Mouse (Mus musculus): ENCODE results near the gene Rpl18. TPM values are rescaled to one million over a fixed set of nuclear protein-coding genes. Genes with fewer than 3 reads are reported as not detected.

Gene Rpl18
- polyA plus RNA-seq, 1 experiment from 2014 or later = 1,005 TPM

Other genes starting within 250 kb of the Rpl18 start
- gene Bax, start 248.6 kb upstream of the Rpl18 start, polyA plus RNA-seq (2015; fragmentation: Nextera tagmentation; extraction: Ambion mirVana) = 135 and 136 TPM in 2 replicates
- 0.39 and 0.57 TPM in 2 replicates for gene Tulp2, start 233.6 kb upstream of the Rpl18 start, polyA plus RNA-seq (2015; fragmentation: Nextera tagmentation; extraction: Ambion mirVana)
- gene Gm45808, start 228.6 kb upstream of the Rpl18 start, polyA plus RNA-seq (2015; fragmentation: Nextera tagmentation; extraction: Ambion mirVana) = not detected in 2 replicates
- gene Dhdh, start 226.7 kb upstream of the Rpl18 start, polyA plus RNA-seq (2015; fragmentation: Nextera tagmentation; extraction: Ambion mirVana) = 3.6 and 3.7 TPM in 2 replicates
- 254 and 266 TPM in 2 replicates for gene Nucb1, start 205.1 kb upstream of the Rpl18 start, polyA plus RNA-seq (2015; fragmentation: Nextera tagmentation; extraction: Ambion mirVana)
- 22.4 and 29.0 TPM in 2 replicates for gene Ppp1r15a, start 189.2 kb upstream of the Rpl18 start, polyA plus RNA-seq (2015; fragmentation: Nextera tagmentation; extraction: Ambion mirVana)
- gene Plekha4, start 189.1 kb upstream of the Rpl18 start, polyA plus RNA-seq (2015; fragmentation: Nextera tagmentation; extraction: Ambion mirVana) = 2.3 and 3.4 TPM in 2 replicates
- 0.72 and 0.84 TPM in 2 replicates for gene Hsd17b14, start 160.6 kb upstream of the Rpl18 start, polyA plus RNA-seq (2015; fragmentation: Nextera tagmentation; extraction: Ambion mirVana)
- 59.5 and 60.0 TPM in 2 replicates for gene Bcat2, start 145.3 kb upstream of the Rpl18 start, polyA plus RNA-seq (2015; fragmentation: Nextera tagmentation; extraction: Ambion mirVana)
- 0.16 and 0.91 TPM in 2 replicates for gene Fgf21, start 100.0 kb upstream of the Rpl18 start, polyA plus RNA-seq (2015; fragmentation: Nextera tagmentation; extraction: Ambion mirVana)
- gene Fut1, start 98.2 kb upstream of the Rpl18 start, polyA plus RNA-seq (2015; fragmentation: Nextera tagmentation; extraction: Ambion mirVana) = 0.26 and 0.70 TPM in 2 replicates
- gene Izumo1, start 93.6 kb upstream of the Rpl18 start, polyA plus RNA-seq (2015; fragmentation: Nextera tagmentation; extraction: Ambion mirVana) = 0.16 and 0.21 TPM in 2 replicates
- gene Rasip1, start 88.0 kb upstream of the Rpl18 start, polyA plus RNA-seq (2015; fragmentation: Nextera tagmentation; extraction: Ambion mirVana) = 16.1 and 16.4 TPM in 2 replicates
- gene Mamstr, start 75.5 kb upstream of the Rpl18 start, polyA plus RNA-seq (2015; fragmentation: Nextera tagmentation; extraction: Ambion mirVana) = 10.6 and 11.5 TPM in 2 replicates
- gene Fut2, start 49.1 kb upstream of the Rpl18 start, polyA plus RNA-seq (2015; fragmentation: Nextera tagmentation; extraction: Ambion mirVana) = 0.60 and 0.70 TPM in 2 replicates
- 0.95 and 1.8 TPM in 2 replicates for gene Ntn5, start 31.4 kb upstream of the Rpl18 start, polyA plus RNA-seq (2015; fragmentation: Nextera tagmentation; extraction: Ambion mirVana)
- 0.74 and 0.84 TPM in 2 replicates for gene Sec1, start 21.1 kb upstream of the Rpl18 start, polyA plus RNA-seq (2015; fragmentation: Nextera tagmentation; extraction: Ambion mirVana)
- 2.3 and 3.3 TPM in 2 replicates for gene Car11, start 15.6 kb upstream of the Rpl18 start, polyA plus RNA-seq (2015; fragmentation: Nextera tagmentation; extraction: Ambion mirVana)
- gene Dbp, start 10.4 kb upstream of the Rpl18 start, polyA plus RNA-seq (2015; fragmentation: Nextera tagmentation; extraction: Ambion mirVana) = 1.5 and 1.7 TPM in 2 replicates
- gene Sphk2, start 2.5 kb downstream of the Rpl18 start, polyA plus RNA-seq (2015; fragmentation: Nextera tagmentation; extraction: Ambion mirVana) = 28.9 TPM in 2 replicates
- gene Fam83e, start 5.8 kb downstream of the Rpl18 start, polyA plus RNA-seq (2015; fragmentation: Nextera tagmentation; extraction: Ambion mirVana) = 2.0 and 2.1 TPM in 2 replicates
- gene Spaca4, start 10.4 kb downstream of the Rpl18 start, polyA plus RNA-seq (2015; fragmentation: Nextera tagmentation; extraction: Ambion mirVana) = not detected in 2 replicates
- 0.72 and 1.0 TPM in 2 replicates for gene Lmtk3, start 68.3 kb downstream of the Rpl18 start, polyA plus RNA-seq (2015; fragmentation: Nextera tagmentation; extraction: Ambion mirVana)
- 6.6 and 7.9 TPM in 2 replicates for gene Sult2b1, start 69.2 kb downstream of the Rpl18 start, polyA plus RNA-seq (2015; fragmentation: Nextera tagmentation; extraction: Ambion mirVana)
- gene Cyth2, start 99.1 kb downstream of the Rpl18 start, polyA plus RNA-seq (2015; fragmentation: Nextera tagmentation; extraction: Ambion mirVana) = 108 and 112 TPM in 2 replicates
- gene Kcnj14, start 109.3 kb downstream of the Rpl18 start, polyA plus RNA-seq (2015; fragmentation: Nextera tagmentation; extraction: Ambion mirVana) = 0.68 and 1.3 TPM in 2 replicates
- gene Grwd1, start 115.5 kb downstream of the Rpl18 start, polyA plus RNA-seq (2015; fragmentation: Nextera tagmentation; extraction: Ambion mirVana) = 50.0 and 51.4 TPM in 2 replicates
- gene Kdelr1, start 157.3 kb downstream of the Rpl18 start, polyA plus RNA-seq (2015; fragmentation: Nextera tagmentation; extraction: Ambion mirVana) = 76.6 and 76.7 TPM in 2 replicates
- 0.34 and 0.40 TPM in 2 replicates for gene Grin2d, start 162.9 kb downstream of the Rpl18 start, polyA plus RNA-seq (2015; fragmentation: Nextera tagmentation; extraction: Ambion mirVana)
- 0.26 and 1.9 TPM in 2 replicates for gene Syngr4, start 181.3 kb downstream of the Rpl18 start, polyA plus RNA-seq (2015; fragmentation: Nextera tagmentation; extraction: Ambion mirVana)
- 4.6 and 5.6 TPM in 2 replicates for gene Tmem143, start 181.5 kb downstream of the Rpl18 start, polyA plus RNA-seq (2015; fragmentation: Nextera tagmentation; extraction: Ambion mirVana)
- gene Emp3, start 205.9 kb downstream of the Rpl18 start, polyA plus RNA-seq (2015; fragmentation: Nextera tagmentation; extraction: Ambion mirVana) = 177 and 189 TPM in 2 replicates
- 9.6 and 11.3 TPM in 2 replicates for gene Ccdc114, start 208.6 kb downstream of the Rpl18 start, polyA plus RNA-seq (2015; fragmentation: Nextera tagmentation; extraction: Ambion mirVana)